Mouse (Mus musculus): Measurements from ENCODE around the gene Cfap45.

DNA sequence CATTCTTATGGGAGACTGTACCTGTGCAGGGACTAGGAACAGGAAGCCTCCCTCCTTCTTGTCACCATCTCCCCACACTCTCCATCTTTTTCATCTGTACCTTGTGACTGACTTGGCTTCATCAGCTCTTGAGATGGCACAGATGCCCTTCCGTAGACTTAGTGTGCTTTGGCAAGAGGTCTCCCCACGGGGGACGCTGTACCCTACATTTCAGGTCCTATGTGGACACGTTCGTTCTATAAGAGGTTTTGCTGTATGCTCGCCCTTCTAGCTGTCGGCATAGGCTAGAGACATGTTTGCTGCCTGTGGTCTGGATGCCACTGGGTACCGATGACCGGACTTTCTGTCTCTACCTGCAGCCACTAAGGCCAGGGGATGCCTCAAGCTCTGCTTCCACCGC lies 6.8 kb downstream of the Cfap45 start:
- no peak for TF ChIP-seq POLR2A (IDR thresholded peaks at IDR 0.05; ENCODE audit: low read depth, low read length)
- no peak for TF ChIP-seq CTCF (IDR thresholded peaks at IDR 0.05; ENCODE audit: borderline replicate concordance, insufficient read depth, low read length)

Measured in embryonic fibroblast, embryonic 13.5 days (primary cell).